Mouse (Mus musculus) liver, embryonic 14.5 days (tissue): ENCODE results near the gene Snrpa. TPM values are rescaled to one million over a fixed set of nuclear protein-coding genes. Genes with fewer than 3 reads are reported as not detected.
A peak's percentile ranks its signal among the peaks of the same experiment; 100 is the strongest.

Experiments used
- ATAC-seq: fragments of 200-750 bp; cut with Nextera tagmentation; 2 replicates; pipeline ENCODE4 v1.8.0; 2017; ENCODE audit warnings: moderate number of reproducible peaks, mild to moderate bottlenecking, moderate library complexity; ENCODE audit not compliant: insufficient read depth
- DNase-seq, 3 experiments: peaks; one replicate each; pipeline ENCODE4 v3.0.0-alpha.2; 2012 to 2013; ENCODE audit warnings: low read depth in 3 of 3, low spot score in 3 of 3
- H3K27ac ChIP-seq: fragments of 300-500 bp; sonication (generic); 2 replicates; pipeline ENCODE4 v1.5.1; 2014; ENCODE audit warnings: moderate library complexity, mild to moderate bottlenecking, control low read depth, inconsistent platforms
- H3K27me3 ChIP-seq: fragments of 300-500 bp; sonication (generic); 2 replicates; pipeline ENCODE4 v1.6.1; 2014; ENCODE audit warnings: mild to moderate bottlenecking, low read length, moderate library complexity; ENCODE audit not compliant: control insufficient read depth, insufficient read depth
- H3K36me3 ChIP-seq: fragments of 300-500 bp; sonication (generic); replicated peaks from 2 replicates; pipeline ENCODE4 v1.6.1; 2014; ENCODE audit warnings: low read depth; ENCODE audit not compliant: control insufficient read depth, insufficient read depth
- H3K4me1 ChIP-seq, 2 experiments: fragments of 200-500 bp in 1 of 2; fragments of 300-500 bp in 1 of 2; sonication (generic) in 1 of 2; replicated peaks; 2 replicates each; pipeline ENCODE4 v1.6.1; 2012 to 2014; ENCODE audit warnings: antibody characterized with exemption in 1 of 2, inconsistent platforms in 1 of 2, low read length in 1 of 2; ENCODE audit not compliant: control insufficient read depth in 2 of 2, insufficient read depth in 2 of 2
- H3K4me2 ChIP-seq: fragments of 300-500 bp; sonication (generic); 2 replicates; pipeline ENCODE4 v1.6.1; 2014; ENCODE audit warnings: low read depth, mild to moderate bottlenecking, control low read depth, moderate library complexity
- H3K4me3 ChIP-seq, 2 experiments: fragments of 200-500 bp in 1 of 2; fragments of 300-500 bp in 1 of 2; sonication (generic) in 1 of 2; 2 replicates each; pipeline ENCODE4 v1.5.1; 2012 to 2014; ENCODE audit warnings: low read depth in 2 of 2, low read length in 2 of 2, mild to moderate bottlenecking in 2 of 2, control low read depth in 1 of 2, inconsistent platforms in 1 of 2, moderate library complexity in 1 of 2; ENCODE audit not compliant: insufficient read depth in 1 of 2
- H3K9ac ChIP-seq: fragments of 300-500 bp; sonication (generic); replicated peaks from 2 replicates; pipeline ENCODE4 v1.6.1; 2014; ENCODE audit warnings: mild to moderate bottlenecking, control low read depth, moderate library complexity
- H3K9me3 ChIP-seq: fragments of 300-500 bp; sonication (generic); 2 replicates; pipeline ENCODE4 v1.6.1; 2016; ENCODE audit warnings: low read length, mixed read lengths; ENCODE audit not compliant: control insufficient read depth
- CTCF ChIP-seq: IDR thresholded peaks from 2 replicates; pipeline ENCODE4 v1.5.1; 2016; ENCODE audit warnings: antibody characterized with exemption, low read depth, control low read depth
- EP300 ChIP-seq: IDR thresholded peaks from 2 replicates; pipeline ENCODE4 v1.6.1; 2016; ENCODE audit warnings: antibody characterized with exemption, low read depth
- WGBS: fragments of 180-500 bp; shearing (Covaris S2); extraction: QIAGEN DNeasy Blood & Tissue Kit; methylation state at CpG from one replicate; pipeline ENCODE4 v1.1.7; 2014; ENCODE audit not compliant: insufficient replicate concordance; 5-methylcytosine and 5-hydroxymethylcytosine counted together
- polyA plus RNA-seq, 2 experiments: library from polyadenylated mRNA; depleted of rRNA in 1 of 2; stranded (reverse) in 1 of 2; unstranded in 1 of 2; fragments of >200 nt; fragmentation: Nextera tagmentation in 1 of 2; extraction: Ambion mirVana in 1 of 2; gene quantifications; 2 replicates each; pipeline versions ENCODE4 v1.2.1 to v1.2.3; 2012 to 2014

The Snrpa gene
- polyA plus RNA-seq, 2 experiments = 82.6 to 93.3 TPM

DNA sequence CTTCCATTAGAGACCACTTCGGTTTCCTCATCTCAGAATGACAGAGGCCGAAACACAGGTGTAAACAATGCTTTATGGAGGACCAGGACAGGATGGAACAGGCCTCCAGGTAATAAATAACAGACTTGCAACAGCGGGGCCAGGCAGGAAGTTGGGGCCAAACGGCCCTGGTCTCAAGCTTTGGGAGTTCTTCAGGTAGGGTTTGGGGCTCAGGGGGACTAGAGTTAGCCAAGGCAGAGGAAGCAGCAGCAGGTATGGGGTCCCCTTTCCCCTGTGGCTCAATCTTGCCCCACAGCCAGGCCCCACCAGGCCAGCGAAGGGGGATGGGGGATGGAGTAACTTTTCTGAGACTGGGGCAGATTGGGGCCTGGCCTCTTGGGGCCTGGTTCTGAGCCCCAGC lies 27.7 kb downstream of the Snrpa start:
- no peak for TF ChIP-seq EP300
- Histone ChIP-seq H3K27me3 (no peaks in the 10 kb centered on the region), H3K4me3 (no peak overlapping the region), H3K27ac (no peak overlapping the region), H3K4me2 (no peak overlapping the region), H3K9ac (no peak overlapping the region), H3K4me1 (peaks cover 0 to 12% of the 10 kb centered on the region in 2 experiments; a peak in 3 of 4 replicates), H3K36me3 (no peaks in the 10 kb centered on the region), H3K9me3 (no peaks in the 10 kb centered on the region)
- 67% methylated on average over 5 of the region's 5 CpGs for WGBS
- no peak for ATAC-seq
- no peak for DNase-seq

DNA sequence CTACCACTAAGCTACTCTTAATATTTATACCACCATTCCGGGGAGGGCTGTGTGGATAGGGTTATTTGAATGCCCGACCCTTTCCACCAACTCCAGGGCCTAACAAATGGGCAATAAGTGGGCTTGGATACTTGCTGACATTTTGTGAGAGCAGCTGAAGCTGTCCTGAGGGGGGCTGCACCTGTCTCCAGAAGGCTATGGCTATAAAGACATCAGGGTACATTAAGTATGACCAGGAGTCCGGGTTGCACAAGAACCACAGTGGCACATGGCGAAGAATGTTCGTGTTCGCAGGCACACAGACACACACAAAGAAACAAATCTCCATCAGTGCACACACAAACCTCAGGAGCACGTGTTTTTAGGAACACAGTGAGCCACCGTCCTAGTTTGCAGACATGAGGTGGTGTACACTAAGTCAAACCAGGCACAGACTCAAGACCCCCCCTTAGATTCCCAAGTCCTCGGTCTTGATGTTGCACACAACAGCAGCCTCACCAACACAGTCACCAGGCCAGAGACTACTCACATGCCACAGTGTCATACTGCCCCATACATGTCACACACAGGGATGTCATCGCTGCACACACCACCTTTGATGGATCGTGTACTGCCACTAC lies 28.5 kb downstream of the Snrpa start:
- Histone ChIP-seq H3K9me3 (no peaks in the 10 kb centered on the region), H3K36me3 (no peaks in the 10 kb centered on the region), H3K4me3 (peak overlapping the region; percentile 77 to 84), H3K4me2 (peak overlapping the region; percentile 78), H3K9ac (peak overlapping the region; percentile 72), H3K4me1 (peaks cover 0 to 12% of the 10 kb centered on the region in 2 experiments; a peak in 3 of 4 replicates), H3K27me3 (no peaks in the 10 kb centered on the region), H3K27ac (peak overlapping the region; percentile 66)
- DNase-seq (no peak), ATAC-seq (no peak)
- no peak for TF ChIP-seq EP300
- WGBS = 68% methylated on average over 11 of the region's 11 CpGs

DNA sequence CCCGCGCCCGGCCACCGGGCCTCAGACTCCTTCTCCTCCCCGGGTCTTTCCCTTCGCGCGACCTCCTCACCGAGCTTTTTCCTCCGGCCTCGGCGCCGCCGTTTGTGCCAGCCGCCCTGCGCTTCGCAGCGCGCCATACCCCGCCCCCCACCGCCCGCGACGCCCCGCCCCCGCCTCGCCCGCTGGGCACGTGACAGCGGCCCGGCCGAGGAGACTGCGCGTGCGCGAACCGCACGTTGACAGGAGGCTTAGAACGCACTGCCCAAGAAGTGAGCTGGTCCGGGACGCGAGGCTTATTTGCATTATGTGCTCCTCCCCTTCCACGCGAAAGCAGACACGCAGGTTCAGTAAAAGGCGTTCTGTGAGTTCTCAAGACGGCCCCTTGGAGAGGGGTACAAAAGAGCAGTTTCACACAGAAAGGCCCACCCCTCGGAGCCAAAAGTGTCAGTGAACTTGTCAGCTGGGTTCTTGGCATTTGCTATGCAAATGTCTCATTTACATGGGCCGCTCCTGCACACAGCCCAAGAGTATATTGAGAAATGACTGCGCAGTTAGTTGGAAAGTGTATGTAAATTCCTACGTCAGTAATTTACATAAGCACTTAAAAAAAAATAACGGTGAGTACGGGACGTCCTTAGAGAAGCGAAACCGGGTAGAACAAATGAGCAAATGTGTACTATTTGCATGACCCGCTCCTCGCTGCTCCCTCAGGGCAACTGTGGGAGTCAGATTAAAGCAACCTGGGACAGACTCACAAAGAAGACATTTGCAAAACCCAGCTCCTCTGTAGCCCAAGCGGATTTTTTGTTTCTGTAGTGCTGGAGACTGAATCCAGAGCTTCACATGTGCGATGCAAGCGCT lies 29.2 kb downstream of the Snrpa start, which contains the start of gene Egln2:
TSS of gene Egln2 (minus strand) at position 189 of the 861 bp plus-strand sequence.
- no peak for TF ChIP-seq EP300
- TF ChIP-seq CTCF = no peak
- H3K27me3 ChIP-seq = no peaks in the 10 kb centered on the region
- WGBS = under 1% methylated on average over 61 of the region's 61 CpGs
- DNase-seq (peak; percentile 85 to 88 (median 87)), ATAC-seq (peak; percentile 85)
- H3K9ac ChIP-seq = peak within 1 kb of the TSS; percentile 74
- peak within 1 kb of the TSS; percentile 78 for H3K4me2 ChIP-seq
- peak within 1 kb of the TSS; percentile 66 for H3K27ac ChIP-seq
- no peaks in the 10 kb centered on the region for H3K9me3 ChIP-seq
- peaks cover 0 to 12% of the 10 kb centered on the region in 2 experiments; a peak in 3 of 4 replicates for H3K4me1 ChIP-seq
- no peaks in the 10 kb centered on the region for H3K36me3 ChIP-seq
- peak within 1 kb of the TSS; percentile 77 to 84 for H3K4me3 ChIP-seq

DNA sequence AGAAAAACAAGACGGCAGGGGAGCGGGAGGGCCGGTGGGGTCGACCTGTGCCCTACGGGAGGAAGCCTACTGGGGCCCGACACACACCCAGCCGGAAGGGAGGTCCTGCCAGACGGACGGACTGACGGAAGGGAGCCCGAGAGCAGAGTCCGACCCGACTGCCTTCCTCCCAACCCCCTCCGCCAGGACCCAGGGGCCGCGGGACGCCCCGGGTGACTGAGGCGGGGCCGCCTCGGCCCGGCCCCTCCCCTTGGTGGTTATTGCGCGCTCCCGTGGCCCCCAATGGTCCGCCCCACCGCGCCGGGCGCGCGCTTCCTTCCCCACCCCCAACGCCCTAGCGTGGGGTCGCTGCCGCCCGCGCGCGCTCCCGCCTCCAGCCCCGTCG lies 29.9 kb downstream of the Snrpa start:
- Histone ChIP-seq H3K9me3 (no peaks in the 10 kb centered on the region), H3K36me3 (no peaks in the 10 kb centered on the region), H3K4me3 (peak overlapping the region; percentile 77 to 81), H3K27me3 (no peaks in the 10 kb centered on the region), H3K4me2 (peak overlapping the region; percentile 78), H3K9ac (peak overlapping the region; percentile 74), H3K4me1 (peaks cover 0 to 12% of the 10 kb centered on the region in 2 experiments; a peak in 3 of 4 replicates), H3K27ac (peak overlapping the region; percentile 53)
- no peak for TF ChIP-seq EP300
- no peak for TF ChIP-seq CTCF
- DNase-seq (peak; percentile 59 to 67 (median 66)), ATAC-seq (peak; percentile 75)
- WGBS = 2% methylated on average over 32 of the region's 43 CpGs

DNA sequence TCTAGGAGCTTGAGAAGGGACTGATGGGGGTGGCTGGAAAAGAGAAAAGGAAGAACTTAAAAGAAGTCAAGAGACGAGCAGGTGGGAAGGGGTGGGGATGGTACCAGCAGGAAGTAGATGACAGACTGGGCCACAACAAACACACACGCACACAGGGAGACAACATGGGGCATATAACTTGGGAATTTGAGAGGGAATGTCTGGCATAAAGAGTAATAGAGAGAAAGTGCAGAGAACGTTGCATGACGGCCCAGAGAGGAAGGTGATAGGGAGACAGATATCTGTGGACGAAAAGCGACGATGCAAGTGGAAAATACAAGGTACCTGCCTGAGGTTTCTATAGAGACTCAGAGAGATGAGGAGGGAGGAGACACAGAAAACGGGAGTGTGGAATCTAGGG lies 30.4 kb downstream of the Snrpa start:
- ATAC-seq (no peak), DNase-seq (no peak)
- Histone ChIP-seq H3K36me3 (no peaks in the 10 kb centered on the region), H3K9ac (peak overlapping the region; percentile 74), H3K4me3 (peak overlapping the region; percentile 77 to 81), H3K4me2 (peak overlapping the region; percentile 78), H3K27ac (peak overlapping the region; percentile 53), H3K27me3 (no peaks in the 10 kb centered on the region), H3K4me1 (peaks cover 0 to 13% of the 10 kb centered on the region in 2 experiments; a peak in 3 of 4 replicates), H3K9me3 (no peaks in the 10 kb centered on the region)
- TF ChIP-seq EP300 (no peak), CTCF (no peak)
- WGBS = 1% methylated on average over 8 of the region's 8 CpGs
